Mouse (Mus musculus): ENCODE results near the gene Tent4a.

DNA sequence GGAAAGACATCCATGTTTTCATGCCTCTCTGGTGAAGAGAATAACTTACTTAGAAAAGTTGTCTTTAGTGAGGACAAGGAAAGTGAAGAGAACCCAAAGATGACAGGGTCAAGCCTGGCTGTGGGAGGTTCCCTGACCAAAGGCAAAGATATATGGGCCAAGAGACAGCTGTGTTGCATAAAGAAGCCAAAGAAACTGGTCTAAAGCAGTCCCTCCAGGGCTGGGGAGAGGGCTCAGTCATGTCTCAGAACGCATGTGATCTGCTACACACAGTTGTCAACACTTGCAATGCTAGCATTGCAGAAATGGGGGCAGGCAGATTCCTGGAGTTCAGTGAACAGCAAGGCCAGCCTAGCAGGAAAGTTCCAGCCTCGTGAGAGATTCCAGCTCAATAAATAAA lies 77.3 kb downstream of the Tent4a start:
- no peak for TF ChIP-seq GATA1 (IDR thresholded peaks at IDR 0.05; ENCODE audit: low read length)
- TF ChIP-seq TAL1 (IDR thresholded peaks at IDR 0.05; ENCODE audit: low read length), result no peak
